In genomic region chr8:93599306-93599705, GRCm38 (mm10) we compare ENCODE assay signal across 9 mouse cellular contexts.
DNase-seq lines count a peak whose midpoint lies in the region; TF ChIP-seq lines count a peak whose summit lies in the region.
"Had no signal": no experiment of that assay in that cellular context is flagged by ENCODE, and none has a peak within 500 bp of the region (broad histone marks: within the 10 kb centered on the region; RNA-seq: fewer than 3 reads in every experiment).

No protein-coding gene starts in this region.

- DNase-seq in gastrocnemius, adult 2 months: no peak
- DNase-seq in gastrocnemius, postnatal 25 days: no peak
- DNase-seq in layer of hippocampus, postnatal 10 days (ENCODE audit: low spot score in 2 of 2): peak; percentile 35 to 41
- no peak for DNase-seq in layer of hippocampus, postnatal 36 days
- DNase-seq in ES-E14 (ENCODE audit: low read depth, low spot score) (no peak), liver (no peak)
- DNase-seq in brain, embryonic 14.5 days (ENCODE audit: low read depth): peak; percentile 68

- no peak for TF ChIP-seq CTCF in gastrocnemius, adult 2 months (IDR thresholded peaks at IDR 0.05)
- no peak for TF ChIP-seq CTCF in brain, embryonic 14.5 days (IDR thresholded peaks at IDR 0.05; ENCODE audit: borderline replicate concordance, extremely low read depth, insufficient read depth, insufficient read length)

- in situ Hi-C loops in ES-E14 (cut with MboI; ENCODE audit: low sequenced_read_pairs in 2 of 2, unreplicated experiment in 2 of 2): loop anchor here (10.0 to 25.0 kb wide), 2 partner anchors 605 to 613 kb away; partner anchors contain the start of gene Nup93 (in 1 of the 2)

- TF ChIP-seq POLR2A in brain, embryonic 14.5 days (IDR thresholded peaks at IDR 0.05; ENCODE audit: borderline replicate concordance, extremely low read depth, insufficient read depth, insufficient read length, poor library complexity, severe bottlenecking): no peak

- no peak overlapping the region for H3K9ac ChIP-seq in ES-E14 (ENCODE audit: insufficient read depth, low read depth, low read length, poor library complexity, severe bottlenecking)
- H3K9ac ChIP-seq: embryonic facial prominence, embryonic 12.5 days; limb, embryonic 13.5 days had no signal

- peak overlapping the region; percentile 48; the same call in 1 of the 2 replicates for H3K27ac ChIP-seq in gastrocnemius, adult 2 months
- no peak overlapping the region for H3K27ac ChIP-seq in ES-E14 (ENCODE audit: insufficient read depth, low read depth, low read length, poor library complexity, severe bottlenecking)
- H3K27ac ChIP-seq: embryonic facial prominence, embryonic 12.5 days; limb, embryonic 13.5 days had no signal

- H3K4me3 ChIP-seq in gastrocnemius, adult 2 months: no peak overlapping the region
- no peak overlapping the region for H3K4me3 ChIP-seq in ES-E14 (ENCODE audit: insufficient read depth in 1 of 2, low read depth in 1 of 2, low read length in 2 of 2, poor library complexity in 1 of 2, severe bottlenecking in 1 of 2)
- H3K4me3 ChIP-seq: embryonic facial prominence, embryonic 12.5 days; limb, embryonic 13.5 days had no signal

- H3K4me1 ChIP-seq in ES-E14 (ENCODE audit: control insufficient read depth in 2 of 2, insufficient read depth in 2 of 2, low read length in 2 of 2, poor library complexity in 1 of 2): no peaks in the 10 kb centered on the region
- H3K4me1 ChIP-seq: embryonic facial prominence, embryonic 12.5 days; limb, embryonic 13.5 days had no signal

- intact Hi-C loops in gastrocnemius, adult 2 months (cut with DNase I): loop anchor here (10.0 kb wide), 1 partner anchor 605 kb away; no protein-coding TSS in a partner anchor

- H3K36me3 ChIP-seq in ES-E14 (ENCODE audit: control insufficient read depth, insufficient read depth, low read length, poor library complexity, severe bottlenecking): no peaks in the 10 kb centered on the region
- H3K36me3 ChIP-seq: embryonic facial prominence, embryonic 12.5 days; limb, embryonic 13.5 days had no signal

- no peaks in the 10 kb centered on the region for H3K9me3 ChIP-seq in ES-E14 (ENCODE audit: control insufficient read depth, insufficient read depth, low read depth, low read length)
- H3K9me3 ChIP-seq: embryonic facial prominence, embryonic 12.5 days; limb, embryonic 13.5 days had no signal

TF ChIP-seq in ES-E14, 5 proteins besides CTCF, POLR2A, EP300 and RAD21:
- no peak for TF ChIP-seq ZC3H11A (IDR thresholded peaks at IDR 0.05; ENCODE audit: borderline replicate concordance, low read depth, low read length)
- peak; percentile 54; the same call in 1 of the 2 replicates for TF ChIP-seq ZNF384 (IDR thresholded peaks at IDR 0.05; ENCODE audit: low read depth, low read length)

Comparison
In these comparisons a context has a peak if more than half of its experiments do, and no peak if none do; other contexts are left out.
1. DNase-seq: peak in layer of hippocampus, postnatal 10 days (2 of 2) and brain, embryonic 14.5 days (single experiment); none in gastrocnemius, adult 2 months (single experiment), gastrocnemius, postnatal 25 days (single experiment), layer of hippocampus, postnatal 36 days (0 of 2), ES-E14 (single experiment) and liver (single experiment).